Mouse (Mus musculus) lung, embryonic 15.5 days (tissue): ENCODE results near the gene Rbbp8nl. TPM values are rescaled to one million over a fixed set of nuclear protein-coding genes. Genes with fewer than 3 reads are reported as not detected.
A peak's percentile ranks its signal among the peaks of the same experiment; 100 is the strongest.

Source experiments
- ATAC-seq: fragments of 200-750 bp; cut with Nextera tagmentation; 2 replicates; pipeline ENCODE4 v1.8.0; 2017; ENCODE audit warnings: moderate number of reproducible peaks, borderline replicate concordance; ENCODE audit not compliant: low FRiP score, low TSS enrichment; ENCODE audit errors: extremely low read depth
- H3K27ac ChIP-seq: fragments of 300-500 bp; sonication (generic); 2 replicates; pipeline ENCODE4 v1.5.1; 2015; ENCODE audit warnings: moderate library complexity, mild to moderate bottlenecking, inconsistent platforms
- H3K27me3 ChIP-seq: fragments of 300-500 bp; sonication (generic); 2 replicates; pipeline ENCODE4 v1.6.1; 2015; ENCODE audit warnings: inconsistent platforms
- H3K36me3 ChIP-seq: fragments of 300-500 bp; sonication (generic); 2 replicates; pipeline ENCODE4 v1.6.1; 2015; ENCODE audit warnings: inconsistent platforms
- H3K4me1 ChIP-seq: fragments of 300-500 bp; sonication (generic); 2 replicates; pipeline ENCODE4 v1.6.1; 2015; ENCODE audit warnings: inconsistent platforms
- H3K4me2 ChIP-seq: fragments of 300-500 bp; sonication (generic); 2 replicates; pipeline ENCODE4 v1.6.1; 2015; ENCODE audit warnings: inconsistent platforms, mild to moderate bottlenecking, moderate library complexity
- H3K4me3 ChIP-seq: fragments of 300-500 bp; sonication (generic); 2 replicates; pipeline ENCODE4 v1.5.1; 2015; ENCODE audit warnings: mild to moderate bottlenecking, inconsistent platforms
- H3K9ac ChIP-seq: fragments of 300-500 bp; sonication (generic); 2 replicates; pipeline ENCODE4 v1.6.1; 2015; ENCODE audit warnings: inconsistent platforms
- H3K9me3 ChIP-seq: fragments of 300-500 bp; sonication (generic); 2 replicates; pipeline ENCODE4 v1.6.1; 2016; ENCODE audit warnings: inconsistent platforms
- WGBS: fragments of 180-500 bp; shearing (Covaris S2); methylation state at CpG from one replicate; pipeline ENCODE4 v1.1.7; 2015; 5-methylcytosine and 5-hydroxymethylcytosine counted together
- polyA plus RNA-seq: library from polyadenylated mRNA; unstranded; fragments of >200 nt; fragmentation: Nextera tagmentation; extraction: Ambion mirVana; gene quantifications from 2 replicates; pipeline ENCODE4 v1.2.1, GENCODE M21; 2015

Rbbp8nl gene
- polyA plus RNA-seq, result 2.3 and 3.1 TPM in 2 replicates

- Histone ChIP-seq H3K27ac (peak within 1 kb of the TSS; percentile 91), H3K36me3 (no peaks in the 10 kb centered on the region), H3K9ac (no peak within 1 kb of the TSS), H3K4me3 (peak within 1 kb of the TSS; percentile 25), H3K4me1 (peaks cover 50% of the 10 kb centered on the region), H3K4me2 (peak within 1 kb of the TSS; percentile 43), H3K27me3 (no peaks in the 10 kb centered on the region; the same call in 1 of the 2 replicates), H3K9me3 (no peaks in the 10 kb centered on the region)
- ATAC-seq, result peak; percentile 67
- WGBS, result 45% methylated on average over 16 of the region's 16 CpGs
Observed at GRCm38 (mm10) chr2:180289440-180290108, at the start of gene Rbbp8nl. Rbbp8nl (minus strand) TSS chr2:180289879.

GRCm38 (mm10) chr2:180334551-180334986 is 44.9 kb upstream of the Rbbp8nl start, which contains the start of gene Gata5:
Gata5 (minus strand) TSS chr2:180334699.
- under 1% methylated on average over 33 of the region's 33 CpGs for WGBS
- H3K4me1 ChIP-seq, result peaks cover 48% of the 10 kb centered on the region
- peak; percentile 93 for ATAC-seq
- no peaks in the 10 kb centered on the region for H3K36me3 ChIP-seq
- peak within 1 kb of the TSS; percentile 78 for H3K9ac ChIP-seq
- H3K27me3 ChIP-seq, result peaks cover 20% of the 10 kb centered on the region; the same call in 1 of the 2 replicates
- H3K4me2 ChIP-seq, result peak within 1 kb of the TSS; percentile 65
- peak within 1 kb of the TSS; percentile 67 for H3K4me3 ChIP-seq
- H3K9me3 ChIP-seq, result no peaks in the 10 kb centered on the region
- H3K27ac ChIP-seq, result peak within 1 kb of the TSS; percentile 86

DNA sequence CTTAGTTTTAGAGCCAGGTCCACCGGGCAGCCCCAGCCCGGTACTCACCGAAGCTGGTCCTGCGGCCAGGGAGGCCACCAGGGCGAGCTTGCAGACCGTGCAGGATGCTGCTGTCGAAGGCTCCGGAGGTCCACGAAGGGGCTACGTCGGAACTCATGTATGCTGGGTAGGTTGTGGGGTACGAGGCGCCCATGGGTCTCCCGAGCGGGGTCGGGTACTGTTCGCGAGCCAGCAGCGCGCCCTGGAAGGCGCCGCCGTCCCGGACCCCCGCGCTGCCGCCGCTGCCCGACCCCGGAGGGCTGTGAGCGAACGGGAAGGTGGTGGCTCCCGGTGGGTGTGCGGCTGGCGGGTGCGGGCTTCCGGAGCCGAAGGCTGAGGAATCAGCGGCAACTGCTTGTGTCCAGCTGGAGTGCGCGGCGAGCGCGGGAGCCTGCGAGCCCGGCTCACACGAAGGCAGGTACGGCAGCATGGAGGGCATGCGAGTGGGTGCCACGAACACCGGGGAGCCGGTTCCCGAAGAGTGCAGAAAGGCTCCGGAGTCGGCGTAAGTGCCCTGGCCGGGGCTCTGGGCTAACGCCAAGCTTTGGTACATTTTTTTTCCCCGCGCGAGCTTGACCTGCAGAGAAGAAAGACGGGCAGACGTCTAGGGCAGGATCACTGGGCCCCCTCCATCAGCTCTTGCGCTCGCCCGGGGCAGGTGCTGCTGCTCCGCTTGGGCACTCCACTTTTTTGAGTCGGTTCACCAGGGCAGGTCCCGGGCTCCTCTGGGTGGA is 44.3 kb upstream of the Rbbp8nl start:
- ATAC-seq, result peak; percentile 9; the same call in 1 of the 2 replicates
- H3K27me3 ChIP-seq, result peaks cover 20% of the 10 kb centered on the region; the same call in 1 of the 2 replicates
- H3K36me3 ChIP-seq, result no peaks in the 10 kb centered on the region
- peak overlapping the region; percentile 86 for H3K27ac ChIP-seq
- WGBS, result under 1% methylated on average over 69 of the region's 69 CpGs
- H3K4me2 ChIP-seq, result peak overlapping the region; percentile 65
- peaks cover 43% of the 10 kb centered on the region for H3K4me1 ChIP-seq
- peak overlapping the region; percentile 78 for H3K9ac ChIP-seq
- peak overlapping the region; percentile 67 for H3K4me3 ChIP-seq
- no peaks in the 10 kb centered on the region for H3K9me3 ChIP-seq

GRCm38 (mm10) chr2:180329466-180329865 is 39.8 kb upstream of the Rbbp8nl start:
- no peaks in the 10 kb centered on the region for H3K9me3 ChIP-seq
- H3K9ac ChIP-seq, result no peak overlapping the region
- H3K36me3 ChIP-seq, result peaks cover 32% of the 10 kb centered on the region
- H3K27me3 ChIP-seq, result 0 out of 2 replicates have a peak, but pooled peaks cover 5% of the 10 kb centered on the region
- peaks cover 23% of the 10 kb centered on the region; the same call in 1 of the 2 replicates for H3K4me1 ChIP-seq
- no peak overlapping the region for H3K4me3 ChIP-seq
- 89% methylated on average over 1 of the region's 1 CpGs for WGBS
- H3K27ac ChIP-seq, result no peak overlapping the region
- peak overlapping the region; percentile 65 for H3K4me2 ChIP-seq
- no peak for ATAC-seq

GRCm38 (mm10) chr2:180322674-180323355 is 33.1 kb upstream of the Rbbp8nl start:
- WGBS, result 7% methylated on average over 14 of the region's 14 CpGs
- H3K4me2 ChIP-seq, result no peak overlapping the region

DNA sequence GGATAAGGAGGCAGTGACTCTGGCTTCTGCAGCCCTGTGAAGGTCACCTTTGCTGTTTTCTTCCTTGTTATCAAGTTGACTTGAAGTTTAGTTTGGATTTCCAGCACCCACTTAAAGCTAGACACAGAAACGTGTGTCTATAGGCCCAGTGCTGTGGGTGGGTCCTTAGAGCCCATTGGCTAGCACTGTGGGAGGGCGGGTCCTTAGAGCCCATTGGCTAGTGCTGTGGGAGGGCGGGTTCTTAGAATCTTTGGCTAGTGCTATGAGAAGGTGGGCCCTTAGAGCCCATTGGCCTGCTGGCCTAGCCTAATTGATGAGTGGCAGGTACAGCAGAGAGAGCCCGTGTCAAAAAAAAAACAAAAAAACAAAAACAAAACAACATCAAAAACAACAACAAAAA is 30.5 kb upstream of the Rbbp8nl start:
- Histone ChIP-seq H3K4me3 (no peak overlapping the region), H3K36me3 (peaks cover 8% of the 10 kb centered on the region; the same call in 1 of the 2 replicates), H3K4me1 (peaks cover 44% of the 10 kb centered on the region), H3K27ac (no peak overlapping the region), H3K9ac (no peak overlapping the region), H3K4me2 (no peak overlapping the region), H3K9me3 (no peaks in the 10 kb centered on the region), H3K27me3 (no peaks in the 10 kb centered on the region)
- ATAC-seq, result no peak
- WGBS, result 80% methylated on average over 4 of the region's 4 CpGs

More at GRCm38 (mm10) chr2:180322674-180323355, 33.1 kb upstream of the Rbbp8nl start:
- ATAC-seq, result peak; percentile 94
- peak overlapping the region; percentile 81 for H3K27ac ChIP-seq
- H3K4me3 ChIP-seq, result no peak overlapping the region
- H3K36me3 ChIP-seq, result peaks cover 34% of the 10 kb centered on the region
- no peak overlapping the region for H3K9ac ChIP-seq
- no peaks in the 10 kb centered on the region for H3K27me3 ChIP-seq
- H3K9me3 ChIP-seq, result no peaks in the 10 kb centered on the region
- peaks cover 35% of the 10 kb centered on the region for H3K4me1 ChIP-seq

GRCm38 (mm10) chr2:180317591-180317990 is 27.9 kb upstream of the Rbbp8nl start:
- H3K4me3 ChIP-seq, result no peak overlapping the region
- no peaks in the 10 kb centered on the region for H3K36me3 ChIP-seq
- no peaks in the 10 kb centered on the region for H3K27me3 ChIP-seq
- WGBS, result 65% methylated on average over 7 of the region's 7 CpGs
- peaks cover 24% of the 10 kb centered on the region for H3K4me1 ChIP-seq
- no peak overlapping the region for H3K27ac ChIP-seq
- H3K9ac ChIP-seq, result no peak overlapping the region
- H3K9me3 ChIP-seq, result no peaks in the 10 kb centered on the region
- H3K4me2 ChIP-seq, result no peak overlapping the region
- no peak for ATAC-seq

GRCm38 (mm10) chr2:180314292-180314691 is 24.6 kb upstream of the Rbbp8nl start:
- no peak overlapping the region for H3K27ac ChIP-seq
- peaks cover 19% of the 10 kb centered on the region for H3K4me1 ChIP-seq
- no peak overlapping the region for H3K4me2 ChIP-seq
- no peaks in the 10 kb centered on the region for H3K27me3 ChIP-seq
- 89% methylated on average over 2 of the region's 2 CpGs for WGBS
- no peak overlapping the region for H3K4me3 ChIP-seq
- no peaks in the 10 kb centered on the region for H3K9me3 ChIP-seq
- no peak for ATAC-seq
- H3K36me3 ChIP-seq, result no peaks in the 10 kb centered on the region
- no peak overlapping the region for H3K9ac ChIP-seq

GRCm38 (mm10) chr2:180311147-180311546 is 21.5 kb upstream of the Rbbp8nl start:
- Histone ChIP-seq H3K9me3 (no peaks in the 10 kb centered on the region), H3K36me3 (no peaks in the 10 kb centered on the region), H3K4me2 (no peak overlapping the region), H3K4me3 (no peak overlapping the region), H3K27ac (0 out of 2 replicates have a peak overlapping the region, but pooled peaks have one; percentile 2), H3K9ac (no peak overlapping the region), H3K27me3 (no peaks in the 10 kb centered on the region), H3K4me1 (peaks cover 22% of the 10 kb centered on the region)
- 61% methylated on average over 4 of the region's 4 CpGs for WGBS
- no peak for ATAC-seq

GRCm38 (mm10) chr2:180307680-180308079 is 18.0 kb upstream of the Rbbp8nl start:
- Histone ChIP-seq H3K9me3 (no peaks in the 10 kb centered on the region), H3K27me3 (no peaks in the 10 kb centered on the region), H3K9ac (no peak overlapping the region), H3K4me1 (peaks cover 52% of the 10 kb centered on the region), H3K4me3 (no peak overlapping the region), H3K27ac (peak overlapping the region; percentile 91), H3K4me2 (no peak overlapping the region), H3K36me3 (no peaks in the 10 kb centered on the region)
- no peak for ATAC-seq
- WGBS, result 34% methylated on average over 2 of the region's 2 CpGs

GRCm38 (mm10) chr2:180306423-180307168 is 16.9 kb upstream of the Rbbp8nl start:
- H3K27ac ChIP-seq, result peak overlapping the region; percentile 91
- no peak overlapping the region for H3K4me2 ChIP-seq
- ATAC-seq, result peak; percentile 84
- H3K9me3 ChIP-seq, result no peaks in the 10 kb centered on the region
- H3K9ac ChIP-seq, result no peak overlapping the region
- 31% methylated on average over 8 of the region's 8 CpGs for WGBS
- H3K36me3 ChIP-seq, result no peaks in the 10 kb centered on the region
- no peaks in the 10 kb centered on the region for H3K27me3 ChIP-seq
- no peak overlapping the region for H3K4me3 ChIP-seq
- H3K4me1 ChIP-seq, result peaks cover 52% of the 10 kb centered on the region
